Mouse (Mus musculus): ENCODE measurements around the gene Vipr1.

DNA sequence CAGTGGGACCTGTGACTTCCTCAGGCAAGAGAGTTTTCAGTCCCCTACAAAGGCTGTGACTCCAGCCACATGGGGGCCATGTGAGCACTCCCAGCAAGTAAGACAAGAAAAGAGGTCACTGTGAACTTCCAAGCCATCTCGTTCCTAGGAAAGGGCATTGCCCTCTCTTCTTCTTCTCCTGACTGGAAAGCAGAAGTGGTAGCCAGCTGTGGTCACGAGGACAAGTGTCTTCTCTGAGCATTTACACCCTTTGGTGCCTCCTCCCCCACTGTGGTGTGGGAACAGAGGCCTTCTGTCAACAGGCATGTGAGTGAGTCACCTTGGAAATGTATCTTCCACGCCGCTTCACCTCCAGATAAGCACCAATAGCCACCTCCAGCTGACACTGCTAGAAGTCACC is 10.6 kb upstream of the Vipr1 start:
- TF ChIP-seq CTCF (IDR thresholded peaks at IDR 0.05; ENCODE audit: extremely low read depth, insufficient read length, insufficient replicate concordance, low read depth, low read length) (no peak), POLR2A (IDR thresholded peaks at IDR 0.05; ENCODE audit: low read depth, low read length) (no peak)
